Mouse (Mus musculus) intestine, embryonic 15.5 days (tissue): ENCODE measurements around the gene Rasl11b. TPM values are rescaled to one million over a fixed set of nuclear protein-coding genes. Genes with fewer than 3 reads are reported as not detected.

Experiments used
- ATAC-seq: fragments of 200-750 bp; cut with Nextera tagmentation; 2 replicates; pipeline ENCODE4 v1.8.0; 2017; ENCODE audit warnings: moderate TSS enrichment, moderate library complexity
- H3K27ac ChIP-seq: fragments of 300-500 bp; sonication (generic); 2 replicates; pipeline ENCODE4 v1.5.1; 2015; ENCODE audit warnings: mild to moderate bottlenecking, inconsistent platforms
- H3K27me3 ChIP-seq: fragments of 300-500 bp; sonication (generic); replicated peaks from 2 replicates; pipeline ENCODE4 v1.6.1; 2015; ENCODE audit warnings: inconsistent platforms
- H3K36me3 ChIP-seq: fragments of 300-500 bp; sonication (generic); 2 replicates; pipeline ENCODE4 v1.6.1; 2015; ENCODE audit warnings: inconsistent platforms
- H3K4me1 ChIP-seq: fragments of 300-500 bp; sonication (generic); replicated peaks from 2 replicates; pipeline ENCODE4 v1.6.1; 2015; ENCODE audit warnings: inconsistent platforms
- H3K4me2 ChIP-seq: fragments of 300-500 bp; sonication (generic); replicated peaks from 2 replicates; pipeline ENCODE4 v1.6.1; 2015; ENCODE audit warnings: mild to moderate bottlenecking, inconsistent platforms
- H3K4me3 ChIP-seq: fragments of 300-500 bp; sonication (generic); replicated peaks from 2 replicates; pipeline ENCODE4 v1.5.1; 2015; ENCODE audit warnings: inconsistent platforms
- H3K9ac ChIP-seq: fragments of 300-500 bp; sonication (generic); 2 replicates; pipeline ENCODE4 v1.6.1; 2015; ENCODE audit warnings: inconsistent platforms
- H3K9me3 ChIP-seq: fragments of 300-500 bp; sonication (generic); 2 replicates; pipeline ENCODE4 v1.6.1; 2016; ENCODE audit warnings: inconsistent platforms
- WGBS: fragments of 180-500 bp; shearing (Covaris S2); methylation state at CpG from one replicate; pipeline ENCODE4 v1.1.7; 2015; 5-methylcytosine and 5-hydroxymethylcytosine counted together
- polyA plus RNA-seq: library from polyadenylated mRNA; unstranded; fragments of >200 nt; fragmentation: Nextera tagmentation; extraction: Ambion mirVana; gene quantifications from 2 replicates; pipeline ENCODE4 v1.2.1, GENCODE M21; 2015

The Rasl11b gene
- polyA plus RNA-seq, 1 experiment from 2014 or later = 38.3 TPM

- no peak overlapping the region for H3K27ac ChIP-seq
- H3K9me3 ChIP-seq = no peaks in the 10 kb centered on the region
- H3K9ac ChIP-seq = no peak overlapping the region
- H3K4me1 ChIP-seq = no peaks in the 10 kb centered on the region
- no peaks in the 10 kb centered on the region for H3K36me3 ChIP-seq
- H3K4me3 ChIP-seq = no peak overlapping the region
- no peak overlapping the region for H3K4me2 ChIP-seq
- 84% methylated on average over 4 of the region's 4 CpGs for WGBS
- ATAC-seq = no peak
- H3K27me3 ChIP-seq = no peaks in the 10 kb centered on the region
Observed at GRCm38 (mm10) chr5:74222626-74223025, 27.5 kb downstream of the Rasl11b start.

- no peaks in the 10 kb centered on the region for H3K27me3 ChIP-seq
- no peaks in the 10 kb centered on the region for H3K4me1 ChIP-seq
- H3K4me3 ChIP-seq = no peak overlapping the region
- 64% methylated on average over 6 of the region's 6 CpGs for WGBS
- no peak overlapping the region for H3K4me2 ChIP-seq
- no peaks in the 10 kb centered on the region for H3K36me3 ChIP-seq
- no peaks in the 10 kb centered on the region for H3K9me3 ChIP-seq
- no peak overlapping the region for H3K27ac ChIP-seq
- no peak overlapping the region for H3K9ac ChIP-seq
- ATAC-seq = no peak
Observed at GRCm38 (mm10) chr5:74224480-74224879, 29.4 kb downstream of the Rasl11b start.

GRCm38 (mm10) chr5:74226183-74226582 lies 31.1 kb downstream of the Rasl11b start:
- WGBS = 93% methylated on average over 5 of the region's 5 CpGs
- no peaks in the 10 kb centered on the region for H3K36me3 ChIP-seq
- H3K9me3 ChIP-seq = no peaks in the 10 kb centered on the region
- H3K27ac ChIP-seq = no peak overlapping the region
- no peak overlapping the region for H3K4me2 ChIP-seq
- 0 out of 2 replicates have a peak, but pooled peaks cover 4% of the 10 kb centered on the region for H3K4me1 ChIP-seq
- no peaks in the 10 kb centered on the region for H3K27me3 ChIP-seq
- no peak overlapping the region for H3K4me3 ChIP-seq
- ATAC-seq = no peak
- H3K9ac ChIP-seq = no peak overlapping the region

- H3K9me3 ChIP-seq = no peaks in the 10 kb centered on the region
- ATAC-seq = no peak
- no peak overlapping the region for H3K4me2 ChIP-seq
- H3K9ac ChIP-seq = no peak overlapping the region
- H3K4me3 ChIP-seq = no peak overlapping the region
- 0 out of 2 replicates have a peak, but pooled peaks cover 4% of the 10 kb centered on the region for H3K4me1 ChIP-seq
- H3K27me3 ChIP-seq = no peaks in the 10 kb centered on the region
- 91% methylated on average over 6 of the region's 6 CpGs for WGBS
- no peak overlapping the region for H3K27ac ChIP-seq
- no peaks in the 10 kb centered on the region for H3K36me3 ChIP-seq
Observed at GRCm38 (mm10) chr5:74227352-74227751, 32.3 kb downstream of the Rasl11b start.

GRCm38 (mm10) chr5:74228938-74229337 lies 33.9 kb downstream of the Rasl11b start:
- Histone ChIP-seq H3K27ac (no peak overlapping the region), H3K9ac (no peak overlapping the region), H3K4me1 (0 out of 2 replicates have a peak, but pooled peaks cover 4% of the 10 kb centered on the region), H3K4me2 (no peak overlapping the region), H3K9me3 (no peaks in the 10 kb centered on the region), H3K27me3 (no peaks in the 10 kb centered on the region), H3K4me3 (no peak overlapping the region), H3K36me3 (no peaks in the 10 kb centered on the region)
- 53% methylated on average over 1 of the region's 1 CpGs for WGBS
- ATAC-seq = no peak

- H3K27me3 ChIP-seq = no peaks in the 10 kb centered on the region
- H3K4me3 ChIP-seq = no peak overlapping the region
- H3K36me3 ChIP-seq = no peaks in the 10 kb centered on the region
- WGBS = 51% methylated on average over 11 of the region's 11 CpGs
- H3K27ac ChIP-seq = no peak overlapping the region
- H3K9ac ChIP-seq = no peak overlapping the region
- H3K4me2 ChIP-seq = no peak overlapping the region
- no peaks in the 10 kb centered on the region for H3K9me3 ChIP-seq
- 0 out of 2 replicates have a peak, but pooled peaks cover 4% of the 10 kb centered on the region for H3K4me1 ChIP-seq
- no peak for ATAC-seq
Observed at GRCm38 (mm10) chr5:74229775-74230413, 34.8 kb downstream of the Rasl11b start.

GRCm38 (mm10) chr5:74230525-74230924 lies 35.4 kb downstream of the Rasl11b start:
- WGBS = 40% methylated on average over 2 of the region's 2 CpGs
- Histone ChIP-seq H3K36me3 (no peaks in the 10 kb centered on the region), H3K27ac (no peak overlapping the region)

GRCm38 (mm10) chr5:74233808-74234207 lies 38.7 kb downstream of the Rasl11b start:
- no peak for ATAC-seq
- H3K36me3 ChIP-seq = no peaks in the 10 kb centered on the region
- no peaks in the 10 kb centered on the region for H3K9me3 ChIP-seq
- no peak overlapping the region for H3K9ac ChIP-seq
- no peak overlapping the region for H3K27ac ChIP-seq
- no peak overlapping the region for H3K4me3 ChIP-seq
- no peak overlapping the region for H3K4me2 ChIP-seq
- H3K4me1 ChIP-seq = 0 out of 2 replicates have a peak, but pooled peaks cover 4% of the 10 kb centered on the region
- no peaks in the 10 kb centered on the region for H3K27me3 ChIP-seq
- WGBS = 79% methylated on average over 7 of the region's 7 CpGs

More at GRCm38 (mm10) chr5:74230525-74230924, 35.4 kb downstream of the Rasl11b start:
- Histone ChIP-seq H3K9ac (no peak overlapping the region), H3K4me2 (no peak overlapping the region), H3K4me3 (no peak overlapping the region), H3K27me3 (no peaks in the 10 kb centered on the region), H3K4me1 (0 out of 2 replicates have a peak, but pooled peaks cover 4% of the 10 kb centered on the region), H3K9me3 (no peaks in the 10 kb centered on the region)
- no peak for ATAC-seq

- Histone ChIP-seq H3K9ac (no peak overlapping the region), H3K36me3 (no peaks in the 10 kb centered on the region), H3K4me2 (no peak overlapping the region), H3K4me1 (peaks cover 17% of the 10 kb centered on the region), H3K27ac (no peak overlapping the region), H3K4me3 (no peak overlapping the region), H3K27me3 (no peaks in the 10 kb centered on the region), H3K9me3 (no peaks in the 10 kb centered on the region)
- ATAC-seq = no peak
- 93% methylated on average over 1 of the region's 1 CpGs for WGBS
Observed at GRCm38 (mm10) chr5:74239369-74239768, 44.3 kb downstream of the Rasl11b start.

- H3K36me3 ChIP-seq = no peaks in the 10 kb centered on the region
- H3K4me3 ChIP-seq = no peak overlapping the region
- H3K27me3 ChIP-seq = no peaks in the 10 kb centered on the region
- no peaks in the 10 kb centered on the region for H3K9me3 ChIP-seq
- H3K27ac ChIP-seq = no peak overlapping the region
- no peak overlapping the region for H3K4me2 ChIP-seq
- 45% methylated on average over 8 of the region's 8 CpGs for WGBS
- ATAC-seq = peak; percentile 54; the same call in 1 of the 2 replicates
- peaks cover 17% of the 10 kb centered on the region for H3K4me1 ChIP-seq
- no peak overlapping the region for H3K9ac ChIP-seq
Observed at GRCm38 (mm10) chr5:74240298-74240697, 45.2 kb downstream of the Rasl11b start.

- 69% methylated on average over 13 of the region's 13 CpGs for WGBS
- Histone ChIP-seq H3K9me3 (no peaks in the 10 kb centered on the region), H3K4me3 (no peak overlapping the region), H3K4me1 (peaks cover 17% of the 10 kb centered on the region), H3K27me3 (no peaks in the 10 kb centered on the region), H3K36me3 (no peaks in the 10 kb centered on the region), H3K27ac (no peak overlapping the region), H3K4me2 (no peak overlapping the region), H3K9ac (no peak overlapping the region)
- no peak for ATAC-seq
Observed at GRCm38 (mm10) chr5:74240926-74241680, 46.0 kb downstream of the Rasl11b start.

GRCm38 (mm10) chr5:74242654-74243053 lies 47.6 kb downstream of the Rasl11b start:
- H3K4me2 ChIP-seq = no peak overlapping the region
- no peak overlapping the region for H3K4me3 ChIP-seq
- H3K27me3 ChIP-seq = no peaks in the 10 kb centered on the region
- no peak overlapping the region for H3K27ac ChIP-seq
- H3K9ac ChIP-seq = no peak overlapping the region
- 30% methylated on average over 3 of the region's 3 CpGs for WGBS
- no peak; the same call in 1 of the 2 replicates for ATAC-seq
- no peaks in the 10 kb centered on the region for H3K36me3 ChIP-seq
- no peaks in the 10 kb centered on the region for H3K9me3 ChIP-seq
- H3K4me1 ChIP-seq = peaks cover 17% of the 10 kb centered on the region
